Mouse (Mus musculus) myocyte (in vitro differentiated cells): ENCODE measurements at regions not wholly inside any gene's neighbourhood (a gene's known extent, or its start where the extent isn't known, plus 50 kb on each side); places are given as distances from the start of the nearest gene placed in this dataset.

Experiments used
- CEBPB ChIP-seq: IDR thresholded peaks from 2 replicates; pipeline ENCODE4 v1.6.1; 2011; ENCODE audit warnings: mild to moderate bottlenecking, moderate library complexity; ENCODE audit not compliant: poor library complexity, insufficient read depth, severe bottlenecking
- E2F4 ChIP-seq: IDR thresholded peaks from one replicate; pipeline ENCODE4 v1.6.1; 2011; ENCODE audit warnings: mild to moderate bottlenecking, control low read depth, moderate library complexity; ENCODE audit not compliant: insufficient read depth
- MAX ChIP-seq: IDR thresholded peaks from one replicate; pipeline ENCODE4 v1.6.1; 2011; ENCODE audit warnings: low read depth, mild to moderate bottlenecking, control low read depth
- MYOG ChIP-seq, 3 experiments: IDR thresholded peaks; one replicate each; pipeline ENCODE4 v1.6.1; 2011; ENCODE audit warnings: control low read depth in 2 of 3, low read depth in 2 of 3, mild to moderate bottlenecking in 2 of 3; ENCODE audit not compliant: insufficient read length in 2 of 3, control insufficient read depth in 1 of 3, insufficient read depth in 1 of 3
- POLR2A ChIP-seq: IDR thresholded peaks from one replicate; pipeline ENCODE4 v1.6.1; 2011; ENCODE audit warnings: low read depth, mild to moderate bottlenecking, control low read depth, moderate library complexity; ENCODE audit not compliant: insufficient read length
- POLR2AphosphoS2 ChIP-seq: IDR thresholded peaks from one replicate; pipeline ENCODE4 v1.6.1; 2011; ENCODE audit warnings: low read depth, control low read depth; ENCODE audit not compliant: insufficient read length
- REST ChIP-seq: IDR thresholded peaks from one replicate; pipeline ENCODE4 v1.6.1; 2011; ENCODE audit warnings: mild to moderate bottlenecking, control low read depth, moderate library complexity; ENCODE audit not compliant: insufficient read depth, insufficient read length
- TCF12 ChIP-seq: IDR thresholded peaks from one replicate; pipeline ENCODE4 v1.6.1; 2011; ENCODE audit warnings: mild to moderate bottlenecking, control low read depth; ENCODE audit not compliant: poor library complexity, insufficient read depth, severe bottlenecking
- TCF3 ChIP-seq: IDR thresholded peaks from one replicate; pipeline ENCODE4 v1.6.1; 2011; ENCODE audit warnings: low read depth, control low read depth; ENCODE audit not compliant: insufficient read length
- USF1 ChIP-seq: IDR thresholded peaks from one replicate; pipeline ENCODE4 v1.6.1; 2011; ENCODE audit warnings: low read depth, mild to moderate bottlenecking, control low read depth, moderate library complexity

DNA sequence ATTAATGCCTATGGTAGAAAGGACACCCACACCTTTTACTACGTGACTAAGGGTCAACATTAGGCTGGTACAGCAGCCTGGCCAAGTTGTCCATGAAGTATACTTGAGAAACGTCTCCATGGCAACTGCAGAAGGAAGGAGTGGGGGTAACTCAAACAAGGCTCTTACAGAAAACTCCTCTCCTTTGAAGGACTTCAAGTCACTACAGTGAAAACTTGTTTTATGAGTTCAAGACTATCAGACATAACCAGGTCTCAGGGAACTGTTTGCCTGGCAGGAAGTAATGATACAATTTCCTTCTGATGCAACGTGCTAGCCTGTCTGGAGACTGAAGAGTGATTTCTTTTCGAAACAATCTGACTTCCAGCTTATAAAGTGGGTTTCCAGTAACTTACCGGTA is 71.5 kb upstream of the Serpine2 start:
- TF ChIP-seq REST, result no peak
- TF ChIP-seq E2F4, result no peak
- no peak for TF ChIP-seq POLR2A
- no peak for TF ChIP-seq MAX
- no peak for TF ChIP-seq USF1
- TF ChIP-seq TCF3, result no peak
- TF ChIP-seq POLR2AphosphoS2, result no peak
- no peak for TF ChIP-seq CEBPB
- no peak for TF ChIP-seq TCF12
- no peak for TF ChIP-seq MYOG (IDR thresholded peaks at IDR 0.05; ENCODE audit: control insufficient read depth in 1 of 3, insufficient read depth in 1 of 3, insufficient read length in 2 of 3, low read depth in 2 of 3)
